In genomic region chr10:26863982-26864381, GRCm38 (mm10) we compare ENCODE assay signal across 31 mouse cellular contexts.
"Had no signal": no experiment of that assay in that cellular context is flagged by ENCODE, and none has a peak within 500 bp of the region (broad histone marks: within the 10 kb centered on the region; RNA-seq: fewer than 3 reads in every experiment).

No protein-coding gene starts in this region.

- H3K27me3 ChIP-seq: limb, embryonic 12.5 days; limb, embryonic 13.5 days; limb, embryonic 15.5 days; liver, embryonic 12.5 days; liver, embryonic 13.5 days; liver, embryonic 15.5 days; lung, embryonic 15.5 days; megakaryocyte, embryonic 14.5 days; midbrain, embryonic 12.5 days; midbrain, embryonic 13.5 days; midbrain, embryonic 15.5 days; neural tube, embryonic 12.5 days had no signal

- H3K9me3 ChIP-seq: limb, embryonic 10.5 days; limb, embryonic 12.5 days; limb, embryonic 13.5 days; limb, embryonic 15.5 days; liver, embryonic 12.5 days; liver, embryonic 13.5 days; liver, embryonic 15.5 days; lung, embryonic 15.5 days; megakaryocyte, embryonic 14.5 days; midbrain, embryonic 10.5 days; midbrain, embryonic 12.5 days; midbrain, embryonic 13.5 days; midbrain, embryonic 15.5 days; neural tube, embryonic 12.5 days had no signal

- DNase-seq: left cerebral cortex, postnatal 4 days; liver; liver, embryonic 13.5 days; liver, postnatal 0 days; lung, adult 18-20 months; lung, adult 2 months; lung, postnatal 14 days; lung, postnatal 36 days; lung, postnatal 4 days; midbrain, embryonic 14.5 days had no signal

- H3K4me1 ChIP-seq: limb, embryonic 10.5 days; limb, embryonic 12.5 days; limb, embryonic 13.5 days; limb, embryonic 15.5 days; liver, embryonic 12.5 days; liver, embryonic 13.5 days; liver, embryonic 15.5 days; lung, embryonic 15.5 days; midbrain, embryonic 10.5 days; midbrain, embryonic 12.5 days; midbrain, embryonic 13.5 days; midbrain, embryonic 15.5 days; neural tube, embryonic 12.5 days had no signal

- H3K27ac ChIP-seq: left cerebral cortex, adult 2 months; limb, embryonic 10.5 days; limb, embryonic 12.5 days; limb, embryonic 13.5 days; limb, embryonic 15.5 days; liver, embryonic 12.5 days; liver, embryonic 13.5 days; liver, embryonic 14.5 days; liver, embryonic 15.5 days; lung, embryonic 15.5 days; macrophage; midbrain, embryonic 10.5 days; midbrain, embryonic 12.5 days; midbrain, embryonic 13.5 days; midbrain, embryonic 15.5 days; neural tube, embryonic 12.5 days had no signal

- H3K4me2 ChIP-seq: limb, embryonic 12.5 days; limb, embryonic 13.5 days; limb, embryonic 15.5 days; liver, embryonic 11.5 days; liver, embryonic 12.5 days; liver, embryonic 13.5 days; liver, embryonic 15.5 days; lung, embryonic 15.5 days; midbrain, embryonic 11.5 days; midbrain, embryonic 12.5 days; midbrain, embryonic 13.5 days; midbrain, embryonic 15.5 days; neural tube, embryonic 12.5 days had no signal

- H3K36me3 ChIP-seq: limb, embryonic 10.5 days; limb, embryonic 12.5 days; limb, embryonic 15.5 days; liver, embryonic 12.5 days; liver, embryonic 13.5 days; liver, embryonic 15.5 days; lung, embryonic 15.5 days; midbrain, embryonic 10.5 days; midbrain, embryonic 12.5 days; midbrain, embryonic 13.5 days; midbrain, embryonic 15.5 days; neural tube, embryonic 12.5 days had no signal

- H3K4me3 ChIP-seq: left cerebral cortex, adult 2 months; limb, embryonic 10.5 days; limb, embryonic 12.5 days; limb, embryonic 13.5 days; limb, embryonic 15.5 days; liver, embryonic 12.5 days; liver, embryonic 13.5 days; liver, embryonic 15.5 days; lung, embryonic 15.5 days; megakaryocyte, embryonic 14.5 days; midbrain, embryonic 10.5 days; midbrain, embryonic 12.5 days; midbrain, embryonic 13.5 days; midbrain, embryonic 15.5 days; myocyte; neural tube, embryonic 12.5 days had no signal

- ATAC-seq: liver, embryonic 12.5 days; liver, postnatal 0 days; lung, postnatal 0 days; midbrain, embryonic 13.5 days; midbrain, embryonic 15.5 days; midbrain, embryonic 16.5 days had no signal

- H3K9ac ChIP-seq: limb, embryonic 12.5 days; limb, embryonic 13.5 days; limb, embryonic 15.5 days; liver, embryonic 12.5 days; liver, embryonic 13.5 days; liver, embryonic 14.5 days; liver, embryonic 15.5 days; liver, postnatal 0 days; lung, embryonic 15.5 days; midbrain, embryonic 12.5 days; midbrain, embryonic 13.5 days; midbrain, embryonic 15.5 days; neural tube, embryonic 12.5 days had no signal
